In the genomic region with DNA sequence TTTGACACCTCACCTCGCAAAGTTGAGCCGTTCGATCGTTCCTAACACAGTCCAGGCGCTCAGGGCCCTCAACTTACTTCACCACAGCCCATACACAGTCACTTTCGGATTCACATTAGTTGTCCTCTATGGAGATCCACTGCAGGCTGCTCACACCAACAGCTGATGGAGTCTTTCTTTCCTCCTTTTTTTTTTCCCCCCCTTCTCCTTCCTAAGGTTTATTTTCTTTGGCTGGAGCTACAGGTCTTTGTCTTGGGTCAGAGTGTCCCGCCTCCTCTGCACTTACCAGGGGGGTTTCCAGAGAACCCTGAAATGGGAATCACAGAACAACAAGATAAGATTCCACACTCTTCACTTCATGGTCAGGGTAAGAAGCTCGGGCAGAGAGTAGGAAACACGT, we compare ENCODE assay signal across 10 mouse cellular contexts. TPM values are rescaled to one million over a fixed set of nuclear protein-coding genes. Genes with fewer than 3 reads are reported as not detected.
DNase-seq lines count a peak whose midpoint lies in the region; ATAC-seq and TF ChIP-seq lines count a peak whose summit lies in the region.
"Had no signal": no experiment of that assay in that cellular context is flagged by ENCODE, and none has a peak within 500 bp of the region (broad histone marks: within the 10 kb centered on the region; RNA-seq: fewer than 3 reads in every experiment).

No protein-coding gene starts in this region.

- no peak overlapping the region; the same call in 1 of the 2 replicates for H3K4me3 ChIP-seq in layer of hippocampus, adult 2 months
- H3K4me3 ChIP-seq in embryonic facial prominence, embryonic 10.5 days: peak overlapping the region; percentile 76
- peak overlapping the region; percentile 91 for H3K4me3 ChIP-seq in hindbrain, embryonic 10.5 days
- H3K4me3 ChIP-seq in midbrain, embryonic 14.5 days (replicated peaks; ENCODE audit: low read depth, low read length): no peak overlapping the region

- peaks cover 43% of the 10 kb centered on the region for H3K36me3 ChIP-seq in embryonic facial prominence, embryonic 10.5 days (replicated peaks)
- peaks cover 39% of the 10 kb centered on the region for H3K36me3 ChIP-seq in hindbrain, embryonic 10.5 days
- H3K36me3 ChIP-seq in midbrain, embryonic 14.5 days (ENCODE audit: control insufficient read depth, insufficient read depth, low read length): peaks cover 27% of the 10 kb centered on the region

- no peaks in the 10 kb centered on the region for H3K9me3 ChIP-seq in embryonic facial prominence, embryonic 10.5 days
- no peaks in the 10 kb centered on the region for H3K9me3 ChIP-seq in hindbrain, embryonic 10.5 days
- H3K9me3 ChIP-seq in midbrain, embryonic 14.5 days (ENCODE audit: control insufficient read depth, low read length): no peaks in the 10 kb centered on the region

- H3K4me2 ChIP-seq in midbrain, embryonic 14.5 days (ENCODE audit: low read length): peak overlapping the region; percentile 67

- H3K4me1 ChIP-seq in embryonic facial prominence, embryonic 10.5 days: peaks cover 75% of the 10 kb centered on the region
- H3K4me1 ChIP-seq in hindbrain, embryonic 10.5 days (replicated peaks): peaks cover 73% of the 10 kb centered on the region
- H3K4me1 ChIP-seq in midbrain, embryonic 14.5 days (ENCODE audit: control insufficient read depth, insufficient read depth, low read length): peaks cover 61% of the 10 kb centered on the region

- TF ChIP-seq CTCF in layer of hippocampus, adult 2 months (conservative IDR thresholded peaks at IDR 0.05): no peak

- DNase-seq in layer of hippocampus, adult 2 months (ENCODE audit: low spot score in 2 of 2): no peak
- no peak for DNase-seq in layer of hippocampus, postnatal 36 days
- DNase-seq in embryonic facial prominence, embryonic 10.5 days (ENCODE audit: low spot score): no peak
- no peak for DNase-seq in hindbrain, embryonic 10.5 days (ENCODE audit: low spot score)
- no peak for DNase-seq in midbrain, embryonic 14.5 days
- no peak for DNase-seq in gastrocnemius, postnatal 10 days
- DNase-seq in right cerebral cortex, postnatal 4 days: no peak
- DNase-seq in adrenal gland, postnatal 14 days: no peak
- DNase-seq: lung, adult 18-20 months; thymus, postnatal 14 days had no signal

- no peak overlapping the region for H3K9ac ChIP-seq in midbrain, embryonic 14.5 days (replicated peaks; ENCODE audit: low read length)

- H3K27ac ChIP-seq in layer of hippocampus, adult 2 months: peak overlapping the region; percentile 99
- no peak overlapping the region for H3K27ac ChIP-seq in embryonic facial prominence, embryonic 10.5 days (replicated peaks)
- H3K27ac ChIP-seq in hindbrain, embryonic 10.5 days: no peak overlapping the region
- H3K27ac ChIP-seq in midbrain, embryonic 14.5 days (replicated peaks; ENCODE audit: low read depth, low read length): no peak overlapping the region

- no peaks in the 10 kb centered on the region for H3K27me3 ChIP-seq in embryonic facial prominence, embryonic 10.5 days (replicated peaks; ENCODE audit: low read depth, poor library complexity, severe bottlenecking)
- no peaks in the 10 kb centered on the region for H3K27me3 ChIP-seq in hindbrain, embryonic 10.5 days (ENCODE audit: insufficient read depth, poor library complexity, severe bottlenecking)
- H3K27me3 ChIP-seq in midbrain, embryonic 14.5 days (ENCODE audit: control insufficient read depth, insufficient read depth, low read length): no peaks in the 10 kb centered on the region

- WGBS in embryonic facial prominence, embryonic 10.5 days: 84% methylated on average over 9 of the region's 9 CpGs
- 84% methylated on average over 9 of the region's 9 CpGs for WGBS in hindbrain, embryonic 10.5 days
- 87% methylated on average over 9 of the region's 9 CpGs for WGBS in midbrain, embryonic 14.5 days

- ATAC-seq in midbrain, embryonic 14.5 days (ENCODE audit: low FRiP score, low TSS enrichment): no peak

RNA-seq across cellular contexts. Expression of a gene that starts 1.9 kb away (rescaled TPM):
- 100 to 1,000 TPM; 221 to 229 TPM for total RNA-seq in layer of hippocampus, adult 2 months (2021)
- total RNA-seq in layer of hippocampus, postnatal 36 days (2021): 100 to 1,000 TPM; 201 to 234 TPM
- 65.4 and 69.9 TPM in 2 replicates for polyA plus RNA-seq in embryonic facial prominence, embryonic 10.5 days (2016; fragmentation: Nextera tagmentation; extraction: Ambion mirVana)
- polyA plus RNA-seq in hindbrain, embryonic 10.5 days (2016; fragmentation: Nextera tagmentation; extraction: Ambion mirVana): 65.7 and 71.8 TPM in 2 replicates
- 40.1 and 46.3 TPM in 2 replicates for polyA plus RNA-seq in midbrain, embryonic 14.5 days (2014; fragmentation: Nextera tagmentation; extraction: Ambion mirVana)
- 100 to 1,000 TPM; 194 to 201 TPM for total RNA-seq in gastrocnemius, postnatal 10 days (2021)
- 362 and 371 TPM in 2 replicates for total RNA-seq in adrenal gland, postnatal 14 days (2021)

RNA-seq across cellular contexts. Expression of a gene that starts 21.8 kb away (rescaled TPM):
- 1 to 10 TPM; 5.9 to 7.0 TPM for total RNA-seq in layer of hippocampus, adult 2 months (2021)
- 1 to 10 TPM; 5.5 to 7.8 TPM for total RNA-seq in layer of hippocampus, postnatal 36 days (2021)
- 36.2 and 37.4 TPM in 2 replicates for polyA plus RNA-seq in embryonic facial prominence, embryonic 10.5 days (2016; fragmentation: Nextera tagmentation; extraction: Ambion mirVana)
- polyA plus RNA-seq in hindbrain, embryonic 10.5 days (2016; fragmentation: Nextera tagmentation; extraction: Ambion mirVana): 42.9 and 44.2 TPM in 2 replicates
- 6.5 and 16.0 TPM in 2 replicates for polyA plus RNA-seq in midbrain, embryonic 14.5 days (2014; fragmentation: Nextera tagmentation; extraction: Ambion mirVana)
- total RNA-seq in gastrocnemius, postnatal 10 days (2021): 10 to 100 TPM; 47.2 to 55.1 TPM
- 39.8 and 43.7 TPM in 2 replicates for total RNA-seq in adrenal gland, postnatal 14 days (2021)

RNA-seq across cellular contexts. Expression of a gene that starts 39.0 kb away (rescaled TPM):
- 10 to 100 TPM; 44.6 to 47.4 TPM for total RNA-seq in layer of hippocampus, adult 2 months (2021)
- total RNA-seq in layer of hippocampus, postnatal 36 days (2021): 10 to 100 TPM; 52.4 to 54.9 TPM
- polyA plus RNA-seq in embryonic facial prominence, embryonic 10.5 days (2016; fragmentation: Nextera tagmentation; extraction: Ambion mirVana): 201 and 213 TPM in 2 replicates
- polyA plus RNA-seq in hindbrain, embryonic 10.5 days (2016; fragmentation: Nextera tagmentation; extraction: Ambion mirVana): 158 and 198 TPM in 2 replicates
- polyA plus RNA-seq in midbrain, embryonic 14.5 days (2014; fragmentation: Nextera tagmentation; extraction: Ambion mirVana): 73.9 and 76.4 TPM in 2 replicates
- 10 to 100 TPM; 45.4 to 58.1 TPM for total RNA-seq in gastrocnemius, postnatal 10 days (2021)
- total RNA-seq in adrenal gland, postnatal 14 days (2021): 69.8 and 78.1 TPM in 2 replicates

RNA-seq across cellular contexts. Expression of a gene that starts 50.6 kb away (rescaled TPM):
- total RNA-seq in layer of hippocampus, adult 2 months (2021): 10 to 100 TPM; 52.5 to 56.7 TPM
- total RNA-seq in layer of hippocampus, postnatal 36 days (2021): 10 to 100 TPM; 51.0 to 54.4 TPM
- polyA plus RNA-seq in embryonic facial prominence, embryonic 10.5 days (2016; fragmentation: Nextera tagmentation; extraction: Ambion mirVana): 22.4 and 25.5 TPM in 2 replicates
- polyA plus RNA-seq in hindbrain, embryonic 10.5 days (2016; fragmentation: Nextera tagmentation; extraction: Ambion mirVana): 28.0 and 30.4 TPM in 2 replicates
- polyA plus RNA-seq in midbrain, embryonic 14.5 days (2014; fragmentation: Nextera tagmentation; extraction: Ambion mirVana): 25.8 and 29.6 TPM in 2 replicates
- total RNA-seq in gastrocnemius, postnatal 10 days (2021): 10 to 100 TPM; 10.5 to 11.6 TPM
- total RNA-seq in adrenal gland, postnatal 14 days (2021): 23.4 and 27.2 TPM in 2 replicates

Comparison
In these comparisons a context has a peak if more than half of its experiments do, and no peak if none do; other contexts are left out.
1. H3K4me3 ChIP-seq: peak in embryonic facial prominence, embryonic 10.5 days (single experiment) and hindbrain, embryonic 10.5 days (single experiment); none in layer of hippocampus, adult 2 months (single experiment) and midbrain, embryonic 14.5 days (single experiment).